In the genomic region with DNA sequence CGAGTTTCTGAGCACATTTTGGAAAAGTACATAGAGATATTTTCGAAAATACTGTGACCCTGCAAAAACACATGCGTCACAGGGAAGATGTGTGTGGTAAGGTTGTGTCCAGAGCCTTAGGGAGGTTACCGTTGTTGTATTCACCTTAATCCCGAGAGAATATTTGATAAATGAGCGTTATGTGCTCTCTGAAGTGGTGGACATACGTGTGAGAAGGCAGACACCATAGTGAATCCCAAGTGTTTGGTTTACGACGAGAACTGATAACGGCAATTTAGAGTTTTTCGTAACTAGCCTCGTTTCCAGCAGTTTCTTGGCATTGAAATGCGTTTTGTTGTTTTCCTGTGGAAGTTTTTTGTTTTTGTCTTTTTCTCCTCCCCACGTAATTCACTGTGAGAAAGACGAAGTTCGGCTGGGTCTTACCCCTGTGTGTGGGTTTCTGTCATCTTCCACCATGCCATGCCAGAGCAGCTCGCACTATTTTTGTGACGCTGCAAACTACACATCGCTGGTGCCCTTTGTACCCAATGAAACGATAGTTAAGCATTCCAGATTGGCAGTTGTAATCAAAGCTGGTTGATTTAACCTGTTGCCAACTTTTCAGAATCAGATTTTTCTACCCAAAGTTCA, we compare ENCODE assay signal across 8 mouse cellular contexts. TPM values are rescaled to one million over a fixed set of nuclear protein-coding genes. Genes with fewer than 3 reads are reported as not detected.
DNase-seq lines count a peak whose midpoint lies in the region; ATAC-seq and TF ChIP-seq lines count a peak whose summit lies in the region.

No protein-coding gene starts in this region.

- WGBS in lung, embryonic 16.5 days: 1% methylated on average over 20 of the region's 20 CpGs
- 2% methylated on average over 20 of the region's 20 CpGs for WGBS in heart, postnatal 0 days
- WGBS in liver, embryonic 14.5 days (ENCODE audit: insufficient replicate concordance): 1% methylated on average over 20 of the region's 20 CpGs
- 2% methylated on average over 20 of the region's 20 CpGs for WGBS in stomach, embryonic 16.5 days

- ATAC-seq in lung, embryonic 16.5 days (ENCODE audit: low read depth): no peak
- no peak for ATAC-seq in heart, postnatal 0 days (ENCODE audit: insufficient read depth, low read depth)
- no peak for ATAC-seq in liver, embryonic 14.5 days (ENCODE audit: insufficient read depth)
- ATAC-seq in stomach, embryonic 16.5 days (ENCODE audit: insufficient read depth, low FRiP score): no peak

- H3K36me3 ChIP-seq in lung, embryonic 16.5 days (ENCODE audit: control insufficient read depth, insufficient read depth, low read length): peaks cover 17% of the 10 kb centered on the region
- peaks cover 32% of the 10 kb centered on the region for H3K36me3 ChIP-seq in heart, postnatal 0 days (replicated peaks; ENCODE audit: control insufficient read depth, insufficient read depth, low read length)
- H3K36me3 ChIP-seq in liver, embryonic 14.5 days (replicated peaks; ENCODE audit: control insufficient read depth, insufficient read depth, low read depth): peaks cover 38% of the 10 kb centered on the region
- peaks cover 24% of the 10 kb centered on the region for H3K36me3 ChIP-seq in stomach, embryonic 16.5 days (ENCODE audit: control insufficient read depth, insufficient read depth, low read length)

- H3K4me2 ChIP-seq in lung, embryonic 16.5 days (ENCODE audit: low read depth, low read length): peak overlapping the region; percentile 71
- H3K4me2 ChIP-seq in heart, postnatal 0 days (ENCODE audit: low read depth, low read length): peak overlapping the region; percentile 77
- peak overlapping the region; percentile 91 for H3K4me2 ChIP-seq in liver, embryonic 14.5 days (ENCODE audit: low read depth)
- H3K4me2 ChIP-seq in stomach, embryonic 16.5 days (ENCODE audit: low read depth, low read length): peak overlapping the region; percentile 84

- DNase-seq in lung, postnatal 14 days: no peak
- DNase-seq in brain, adult 2 months (ENCODE audit: low read depth, low spot score): peak; percentile 46
- peak; percentile 28 for DNase-seq in heart, postnatal 0 days (ENCODE audit: low spot score)
- DNase-seq in liver, embryonic 14.5 days (ENCODE audit: low read depth in 3 of 3, low spot score in 3 of 3): peak in 1 of 3 experiments; percentile 28
- no peak for DNase-seq in ovary, postnatal 36 days (ENCODE audit: low spot score)
- no peak for DNase-seq in right cerebral cortex, postnatal 10 days (ENCODE audit: low spot score in 2 of 2)

- TF ChIP-seq CTCF in heart, postnatal 0 days (IDR thresholded peaks at IDR 0.05; ENCODE audit: low read depth): no peak
- TF ChIP-seq CTCF in liver, embryonic 14.5 days (IDR thresholded peaks at IDR 0.05; ENCODE audit: low read depth): no peak

- H3K9ac ChIP-seq in lung, embryonic 16.5 days (ENCODE audit: low read length): peak overlapping the region; percentile 95
- peak overlapping the region; percentile 96 for H3K9ac ChIP-seq in heart, postnatal 0 days (replicated peaks; ENCODE audit: low read depth, low read length)
- peak overlapping the region; percentile 91 for H3K9ac ChIP-seq in liver, embryonic 14.5 days (replicated peaks)
- peak overlapping the region; percentile 91 for H3K9ac ChIP-seq in stomach, embryonic 16.5 days (ENCODE audit: low read length)

- no peaks in the 10 kb centered on the region for H3K9me3 ChIP-seq in lung, embryonic 16.5 days (ENCODE audit: control insufficient read depth, low read length)
- H3K9me3 ChIP-seq in heart, postnatal 0 days (replicated peaks; ENCODE audit: control insufficient read depth, low read length): no peaks in the 10 kb centered on the region
- no peaks in the 10 kb centered on the region for H3K9me3 ChIP-seq in liver, embryonic 14.5 days (ENCODE audit: control insufficient read depth, low read length)
- H3K9me3 ChIP-seq in stomach, embryonic 16.5 days (replicated peaks; ENCODE audit: control insufficient read depth, low read length): no peaks in the 10 kb centered on the region

- peak overlapping the region; percentile 93 for H3K4me3 ChIP-seq in lung, embryonic 16.5 days (ENCODE audit: low read length)
- peak overlapping the region; percentile 95 for H3K4me3 ChIP-seq in heart, postnatal 0 days (ENCODE audit: low read depth, low read length)
- H3K4me3 ChIP-seq in liver, embryonic 14.5 days (ENCODE audit: insufficient read depth in 1 of 2, low read depth in 2 of 2, low read length in 2 of 2): peak overlapping the region; percentile 66 to 90
- H3K4me3 ChIP-seq in stomach, embryonic 16.5 days (replicated peaks; ENCODE audit: low read length): peak overlapping the region; percentile 82

- no peak for TF ChIP-seq EP300 in heart, postnatal 0 days (IDR thresholded peaks at IDR 0.05; ENCODE audit: low read depth)
- TF ChIP-seq EP300 in liver, embryonic 14.5 days (IDR thresholded peaks at IDR 0.05; ENCODE audit: low read depth): no peak

- peak overlapping the region; percentile 94 for H3K27ac ChIP-seq in lung, embryonic 16.5 days (ENCODE audit: low read length)
- peak overlapping the region; percentile 96 for H3K27ac ChIP-seq in heart, postnatal 0 days (ENCODE audit: low read depth)
- H3K27ac ChIP-seq in liver, embryonic 14.5 days: peak overlapping the region; percentile 89
- peak overlapping the region; percentile 94; the same call in 1 of the 2 replicates for H3K27ac ChIP-seq in stomach, embryonic 16.5 days (ENCODE audit: low read length)

- peaks cover 18% of the 10 kb centered on the region for H3K4me1 ChIP-seq in lung, embryonic 16.5 days (replicated peaks; ENCODE audit: control insufficient read depth, insufficient read depth, low read length)
- H3K4me1 ChIP-seq in heart, postnatal 0 days (ENCODE audit: control insufficient read depth, insufficient read depth): peaks cover 24% of the 10 kb centered on the region
- peaks cover 24 to 29% of the 10 kb centered on the region in 2 experiments for H3K4me1 ChIP-seq in liver, embryonic 14.5 days (replicated peaks; ENCODE audit: control insufficient read depth in 2 of 2, insufficient read depth in 2 of 2, low read length in 1 of 2)
- peaks cover 12% of the 10 kb centered on the region for H3K4me1 ChIP-seq in stomach, embryonic 16.5 days (ENCODE audit: control insufficient read depth, insufficient read depth, low read length)

- no peaks in the 10 kb centered on the region for H3K27me3 ChIP-seq in lung, embryonic 16.5 days (ENCODE audit: control insufficient read depth, insufficient read depth, low read depth, low read length)
- H3K27me3 ChIP-seq in heart, postnatal 0 days (ENCODE audit: control insufficient read depth, insufficient read depth, low read length): no peaks in the 10 kb centered on the region
- no peaks in the 10 kb centered on the region for H3K27me3 ChIP-seq in liver, embryonic 14.5 days (ENCODE audit: control insufficient read depth, insufficient read depth, low read length)
- H3K27me3 ChIP-seq in stomach, embryonic 16.5 days (ENCODE audit: control insufficient read depth, insufficient read depth, low read length): no peaks in the 10 kb centered on the region

RNA-seq across cellular contexts. Expression of gene Sod1, which starts 1.0 kb away (rescaled TPM):
- 1,312 and 1,369 TPM in 2 replicates for polyA plus RNA-seq in lung, embryonic 16.5 days (2015; fragmentation: Nextera tagmentation; extraction: Ambion mirVana)
- total RNA-seq in heart, postnatal 0 days (2014; rRNA removed; ENCODE audit: low replicate concordance): 155 and 222 TPM in 2 replicates
- 1,411 and 1,533 TPM in 2 replicates for polyA plus RNA-seq in heart, postnatal 0 days (2015; fragmentation: Nextera tagmentation; extraction: Ambion mirVana)
- 623 and 753 TPM in 2 replicates for polyA plus RNA-seq in liver, embryonic 14.5 days (2012; rRNA removed)
- polyA plus RNA-seq in liver, embryonic 14.5 days (2014; fragmentation: Nextera tagmentation; extraction: Ambion mirVana): 1,393 and 1,455 TPM in 2 replicates
- polyA plus RNA-seq in stomach, embryonic 16.5 days (2015; fragmentation: Nextera tagmentation; extraction: Ambion mirVana): 989 and 1,059 TPM in 2 replicates

Comparison
In these comparisons a context has a peak if more than half of its experiments do, and no peak if none do; other contexts are left out.
1. DNase-seq: peak in brain, adult 2 months (single experiment) and heart, postnatal 0 days (single experiment); none in lung, postnatal 14 days (single experiment), ovary, postnatal 36 days (single experiment) and right cerebral cortex, postnatal 10 days (0 of 2).
2. Peak in every context shown above with its lines, with median percentiles within 50 percentile points of each other: H3K27ac ChIP-seq, H3K4me2 ChIP-seq, H3K4me3 ChIP-seq and H3K9ac ChIP-seq.